Mouse (Mus musculus): ENCODE data around the gene Mtch1. TPM values are rescaled to one million over a fixed set of nuclear protein-coding genes. Genes with fewer than 3 reads are reported as not detected.

Mtch1 gene
- polyA plus RNA-seq, 1 experiment from 2014 or later = 49.0 TPM

- no peaks in the 10 kb centered on the region for H3K27me3 ChIP-seq (ENCODE audit: insufficient read depth, low read length)
- no peaks in the 10 kb centered on the region for H3K9me3 ChIP-seq (ENCODE audit: low read length)
- peaks cover 15% of the 10 kb centered on the region for H3K4me1 ChIP-seq (ENCODE audit: insufficient read depth)
- WGBS (ENCODE audit: insufficient replicate concordance) = 81% methylated on average over 9 of the region's 9 CpGs
- no peak for DNase-seq
- TF ChIP-seq CTCF (IDR thresholded peaks at IDR 0.05; ENCODE audit: low read depth) (peak; percentile 30; the same call in 1 of the 2 replicates), EP300 (IDR thresholded peaks at IDR 0.05; ENCODE audit: low read depth) (no peak)
- H3K9ac ChIP-seq (replicated peaks) = no peak overlapping the region
- peaks cover 64% of the 10 kb centered on the region for H3K36me3 ChIP-seq (replicated peaks; ENCODE audit: insufficient read depth, low read length)
- no peak for ATAC-seq
- H3K27ac ChIP-seq (ENCODE audit: low read depth) = no peak overlapping the region
- H3K4me2 ChIP-seq (ENCODE audit: low read depth, low read length) = no peak overlapping the region
- no peak overlapping the region for H3K4me3 ChIP-seq (ENCODE audit: low read depth, low read length)
These were observed 53.7 kb downstream of the Mtch1 start for GRCm38 (mm10) chr17:29293807-29294605.

- Histone ChIP-seq H3K4me3 (ENCODE audit: low read depth, low read length) (no peak overlapping the region), H3K27me3 (ENCODE audit: insufficient read depth, low read length) (no peaks in the 10 kb centered on the region), H3K9ac (replicated peaks) (no peak overlapping the region), H3K4me1 (ENCODE audit: insufficient read depth) (peaks cover 15% of the 10 kb centered on the region), H3K9me3 (ENCODE audit: low read length) (no peaks in the 10 kb centered on the region), H3K36me3 (replicated peaks; ENCODE audit: insufficient read depth, low read length) (peaks cover 66% of the 10 kb centered on the region), H3K4me2 (ENCODE audit: low read depth, low read length) (no peak overlapping the region), H3K27ac (ENCODE audit: low read depth) (no peak overlapping the region)
- ATAC-seq = no peak
- no peak for TF ChIP-seq EP300 (IDR thresholded peaks at IDR 0.05; ENCODE audit: low read depth)
- TF ChIP-seq CTCF (IDR thresholded peaks at IDR 0.05; ENCODE audit: low read depth) = no peak
- no peak for DNase-seq
- WGBS (ENCODE audit: insufficient replicate concordance) = 66% methylated on average over 3 of the region's 3 CpGs
These were observed 54.7 kb downstream of the Mtch1 start for GRCm38 (mm10) chr17:29292996-29293395.

GRCm38 (mm10) chr17:29291793-29292192 lies 55.9 kb downstream of the Mtch1 start:
- peaks cover 13% of the 10 kb centered on the region for H3K4me1 ChIP-seq (ENCODE audit: insufficient read depth)
- no peak overlapping the region for H3K4me3 ChIP-seq (ENCODE audit: low read depth, low read length)
- WGBS (ENCODE audit: insufficient replicate concordance) = 70% methylated on average over 7 of the region's 7 CpGs
- no peak overlapping the region for H3K27ac ChIP-seq (ENCODE audit: low read depth)
- no peaks in the 10 kb centered on the region for H3K27me3 ChIP-seq (ENCODE audit: insufficient read depth, low read length)
- DNase-seq (no peak), ATAC-seq (no peak)
- TF ChIP-seq CTCF (IDR thresholded peaks at IDR 0.05; ENCODE audit: low read depth) (no peak), EP300 (IDR thresholded peaks at IDR 0.05; ENCODE audit: low read depth) (no peak)
- peaks cover 59% of the 10 kb centered on the region for H3K36me3 ChIP-seq (replicated peaks; ENCODE audit: insufficient read depth, low read length)
- H3K9ac ChIP-seq (replicated peaks) = no peak overlapping the region
- H3K4me2 ChIP-seq (ENCODE audit: low read depth, low read length) = no peak overlapping the region
- no peaks in the 10 kb centered on the region for H3K9me3 ChIP-seq (ENCODE audit: low read length)

GRCm38 (mm10) chr17:29282216-29282952 lies 65.3 kb downstream of the Mtch1 start:
- peaks cover 6% of the 10 kb centered on the region; the same call in 1 of the 2 replicates for H3K4me1 ChIP-seq (ENCODE audit: insufficient read depth)
- no peak overlapping the region for H3K4me3 ChIP-seq (ENCODE audit: low read depth, low read length)
- no peaks in the 10 kb centered on the region for H3K27me3 ChIP-seq (ENCODE audit: insufficient read depth, low read length)
- WGBS (ENCODE audit: insufficient replicate concordance) = 85% methylated on average over 21 of the region's 21 CpGs
- H3K27ac ChIP-seq (ENCODE audit: low read depth) = no peak overlapping the region
- no peak for DNase-seq
- H3K9me3 ChIP-seq (ENCODE audit: low read length) = no peaks in the 10 kb centered on the region
- H3K9ac ChIP-seq (replicated peaks) = no peak overlapping the region
- H3K4me2 ChIP-seq (ENCODE audit: low read depth, low read length) = no peak overlapping the region
- TF ChIP-seq EP300 (IDR thresholded peaks at IDR 0.05; ENCODE audit: low read depth) (no peak), CTCF (IDR thresholded peaks at IDR 0.05; ENCODE audit: low read depth) (no peak)
- peaks cover 58% of the 10 kb centered on the region for H3K36me3 ChIP-seq (replicated peaks; ENCODE audit: insufficient read depth, low read length)
- no peak for ATAC-seq

Other genes with a start within 250 kb of the Mtch1 start
- 5.4 and 6.3 TPM in 2 replicates for gene Rab44, start 233.8 kb downstream of the Mtch1 start, polyA plus RNA-seq (2015; fragmentation: Nextera tagmentation; extraction: Ambion mirVana)
- gene Cpne5, start 109.8 kb downstream of the Mtch1 start, polyA plus RNA-seq (2015; fragmentation: Nextera tagmentation; extraction: Ambion mirVana) = 0.33 and 0.46 TPM in 2 replicates
- gene Ppil1, start 83.7 kb downstream of the Mtch1 start, polyA plus RNA-seq (2015; fragmentation: Nextera tagmentation; extraction: Ambion mirVana) = 36.1 and 42.1 TPM in 2 replicates
- 101 and 105 TPM in 2 replicates for gene BC004004, start 79.1 kb downstream of the Mtch1 start, polyA plus RNA-seq (2015; fragmentation: Nextera tagmentation; extraction: Ambion mirVana)
- gene Pi16, start 30.3 kb downstream of the Mtch1 start, polyA plus RNA-seq (2015; fragmentation: Nextera tagmentation; extraction: Ambion mirVana) = 2.1 and 2.2 TPM in 2 replicates
- 6.3 and 8.9 TPM in 2 replicates for gene Fgd2, start 13.0 kb upstream of the Mtch1 start, polyA plus RNA-seq (2015; fragmentation: Nextera tagmentation; extraction: Ambion mirVana)
- 35.6 and 57.1 TPM in 2 replicates for gene Pim1, start 142.8 kb upstream of the Mtch1 start, polyA plus RNA-seq (2015; fragmentation: Nextera tagmentation; extraction: Ambion mirVana)
- not detected in 2 replicates for gene Gm17657, start 201.7 kb upstream of the Mtch1 start, polyA plus RNA-seq (2015; fragmentation: Nextera tagmentation; extraction: Ambion mirVana)
- gene Tbc1d22b, start 201.9 kb upstream of the Mtch1 start, polyA plus RNA-seq (2015; fragmentation: Nextera tagmentation; extraction: Ambion mirVana) = 1.9 and 2.1 TPM in 2 replicates
- not detected in 2 replicates for gene Tmem217, start 204.5 kb upstream of the Mtch1 start, polyA plus RNA-seq (2015; fragmentation: Nextera tagmentation; extraction: Ambion mirVana)